Mouse (Mus musculus) megakaryocyte, embryonic 14.5 days (primary cell): ENCODE results near the gene Tmem108.

Experiments used
- FLI1 ChIP-seq: IDR thresholded peaks from 2 replicates; pipeline ENCODE4 v1.6.1; 2012; ENCODE audit warnings: low read length, inconsistent platforms, mixed read lengths
- GATA1 ChIP-seq: IDR thresholded peaks from 3 replicates; pipeline ENCODE4 v1.6.1; 2012; ENCODE audit warnings: mixed read lengths, low read length, inconsistent platforms, borderline replicate concordance

GRCm38 (mm10) chr9:103463833-103464232, 297.8 kb downstream of the Tmem108 start:
- no peak for TF ChIP-seq GATA1
- no peak for TF ChIP-seq FLI1
